Mouse (Mus musculus) G1E (cell line): ENCODE measurements around the gene Mvd. TPM values are rescaled to one million over a fixed set of nuclear protein-coding genes. Genes with fewer than 3 reads are reported as not detected.

Experiments
- ATAC-seq: 2 replicates; pipeline ENCODE4 v1.8.0; 2016; ENCODE audit warnings: mild to moderate bottlenecking; ENCODE audit not compliant: insufficient number of reproducible peaks, poor library complexity, low FRiP score, severe bottlenecking; ENCODE audit errors: extremely low read depth
- DNase-seq: peaks from one replicate; pipeline ENCODE4 v3.0.0; 2012; ENCODE audit warnings: low spot score
- H3K27me3 ChIP-seq: 2 replicates; pipeline ENCODE4 v1.6.1; 2012; ENCODE audit warnings: mild to moderate bottlenecking, low read length, inconsistent platforms; ENCODE audit not compliant: insufficient read depth
- H3K36me3 ChIP-seq: replicated peaks from 2 replicates; pipeline ENCODE3; 2012; ENCODE audit warnings: mild to moderate bottlenecking, inconsistent platforms
- H3K4me1 ChIP-seq: 2 replicates; pipeline ENCODE4 v1.6.1; 2012; ENCODE audit warnings: low read depth, low read length, inconsistent platforms, mixed read lengths; ENCODE audit not compliant: insufficient read depth
- H3K4me3 ChIP-seq: 2 replicates; pipeline ENCODE4 v1.5.1; 2012; ENCODE audit warnings: low read depth, mild to moderate bottlenecking, inconsistent platforms, low read length, moderate library complexity, mixed read lengths
- H3K9me3 ChIP-seq: replicated peaks from 2 replicates; pipeline ENCODE4 v1.6.1; 2012; ENCODE audit warnings: inconsistent platforms
- CTCF ChIP-seq: IDR thresholded peaks from 2 replicates; pipeline ENCODE4 v1.5.1; 2012; ENCODE audit warnings: low read depth, low read length, inconsistent platforms, mixed read lengths
- GATA1 ChIP-seq: IDR thresholded peaks from 2 replicates; pipeline ENCODE4 v1.6.1; 2012; ENCODE audit warnings: borderline replicate concordance, low read length, inconsistent platforms, mixed read lengths
- GATA2 ChIP-seq: IDR thresholded peaks from 2 replicates; pipeline ENCODE4 v1.6.1; 2012; ENCODE audit warnings: low read depth, low read length, inconsistent platforms, borderline replicate concordance
- POLR2AphosphoS5 ChIP-seq: IDR thresholded peaks from 2 replicates; pipeline ENCODE4 v1.6.1; 2012; ENCODE audit warnings: low read depth, low read length, inconsistent platforms; ENCODE audit not compliant: insufficient replicate concordance
- TAL1 ChIP-seq: conservative IDR thresholded peaks from 2 replicates; pipeline ENCODE4 v1.6.1; 2012; ENCODE audit warnings: low read depth, low read length, inconsistent platforms, mixed read lengths
- polyA plus RNA-seq: library from polyadenylated mRNA; stranded (reverse); fragments of >175 nt; gene quantifications from 2 replicates; pipeline ENCODE4 v1.2.3, GENCODE M21; 2012
- total RNA-seq, 2 experiments: library from RNA; stranded (forward) in 1 of 2; stranded (reverse) in 1 of 2; fragments of 200-1000 nt in 1 of 2; fragments of >200 nt in 1 of 2; fragmentation: Nextera tagmentation in 1 of 2; gene quantifications; 2 replicates each; pipeline ENCODE4 v1.2.3; 2014 to 2017

Mvd gene
- total and polyA plus RNA-seq, 3 experiments = 3.1 to 33.3 (median 25.8) TPM

DNA sequence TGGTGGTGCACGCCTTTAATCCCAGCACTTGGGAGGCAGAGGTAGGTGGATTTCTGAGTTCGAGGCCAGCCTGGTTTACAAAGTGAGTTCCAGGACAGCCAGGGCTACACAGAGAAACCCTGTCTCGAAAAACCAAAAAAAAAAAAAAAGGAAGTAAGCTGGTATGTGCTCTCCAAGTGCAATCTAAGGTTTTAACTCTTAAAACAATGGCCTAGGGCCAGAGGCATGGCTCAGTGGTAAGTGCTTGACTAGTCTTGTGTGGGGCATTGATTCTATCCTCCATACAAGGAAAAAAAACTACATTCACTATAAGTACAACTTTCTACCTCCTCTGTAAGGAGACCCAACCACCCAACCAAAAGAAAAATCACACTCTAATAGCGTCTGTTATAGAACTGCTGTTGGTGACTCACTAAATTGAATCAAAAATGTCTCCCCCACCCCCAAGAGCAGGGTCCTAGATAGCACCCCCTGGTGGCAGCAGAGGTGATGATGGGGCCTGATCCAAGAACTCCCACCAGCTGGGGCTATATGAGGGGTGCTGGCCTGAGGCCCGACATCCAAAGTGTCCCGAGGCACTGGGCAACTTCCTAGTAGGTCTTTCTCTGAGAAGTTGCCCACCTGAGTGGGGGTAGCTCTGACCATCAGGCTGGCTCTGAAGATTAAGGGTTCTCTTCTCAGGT, 16.1 kb upstream of the Mvd start:
- Histone ChIP-seq H3K4me1 (peaks cover 41% of the 10 kb centered on the region), H3K4me3 (no peak overlapping the region), H3K9me3 (no peaks in the 10 kb centered on the region; the same call in 1 of the 2 replicates), H3K36me3 (no peaks in the 10 kb centered on the region), H3K27me3 (peaks cover 91% of the 10 kb centered on the region)
- TF ChIP-seq TAL1 (no peak), GATA1 (no peak), CTCF (no peak), GATA2 (no peak), POLR2AphosphoS5 (no peak)
- DNase-seq (no peak), ATAC-seq (no peak)

DNA sequence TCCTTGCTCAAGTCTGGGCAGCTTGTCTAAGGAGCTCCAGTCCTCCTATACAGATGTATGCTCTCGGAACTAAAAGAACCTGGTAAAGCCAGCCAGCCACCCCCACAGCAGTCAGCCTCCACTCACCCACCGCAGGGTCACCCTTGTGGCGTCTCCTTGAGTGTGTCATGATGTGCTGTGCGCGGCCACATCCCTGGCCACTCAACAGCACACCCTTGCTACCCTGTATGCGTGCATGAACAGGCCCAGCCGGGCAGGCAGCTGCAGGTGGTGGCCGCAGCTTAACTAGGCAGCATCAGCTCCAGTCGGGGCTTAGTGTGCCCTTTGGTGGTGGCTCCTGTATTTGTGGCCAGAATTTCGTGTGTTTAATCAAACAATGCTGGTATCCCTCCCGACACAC, 13.9 kb upstream of the Mvd start:
- H3K36me3 ChIP-seq = no peaks in the 10 kb centered on the region
- ATAC-seq = no peak
- no peak for TF ChIP-seq TAL1
- no peak overlapping the region for H3K4me3 ChIP-seq
- peaks cover 26% of the 10 kb centered on the region for H3K4me1 ChIP-seq
- peaks cover 92% of the 10 kb centered on the region for H3K27me3 ChIP-seq
- DNase-seq = no peak
- no peaks in the 10 kb centered on the region; the same call in 1 of the 2 replicates for H3K9me3 ChIP-seq

DNA sequence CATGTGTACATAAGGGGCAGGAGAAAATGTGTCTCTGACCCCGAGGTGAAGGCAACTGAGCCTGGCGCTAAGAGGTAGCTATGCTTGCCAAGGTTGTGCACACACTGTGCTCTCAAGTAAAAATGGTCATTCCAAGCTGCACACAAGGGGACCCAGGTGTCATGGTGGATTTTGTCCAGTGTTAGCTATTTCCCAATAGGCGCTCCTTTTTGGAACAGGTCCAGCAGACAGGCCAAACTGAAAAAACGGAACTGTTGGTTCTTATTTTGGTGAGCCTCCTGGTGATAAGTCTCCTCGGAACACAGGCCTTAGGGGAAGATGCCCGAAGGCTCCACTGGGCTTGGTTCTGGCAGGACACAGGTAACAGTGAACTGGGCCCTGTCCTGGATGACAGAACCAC, 11.2 kb upstream of the Mvd start:
- Histone ChIP-seq H3K27me3 (peaks cover 83% of the 10 kb centered on the region), H3K4me3 (no peak overlapping the region), H3K9me3 (no peaks in the 10 kb centered on the region), H3K4me1 (peaks cover 4% of the 10 kb centered on the region; the same call in 1 of the 2 replicates), H3K36me3 (no peaks in the 10 kb centered on the region)
- ATAC-seq (no peak), DNase-seq (no peak)
- TF ChIP-seq GATA2 = no peak
- no peak for TF ChIP-seq POLR2AphosphoS5
- TF ChIP-seq GATA1 = no peak
- TF ChIP-seq TAL1 = no peak
- TF ChIP-seq CTCF = no peak

DNA sequence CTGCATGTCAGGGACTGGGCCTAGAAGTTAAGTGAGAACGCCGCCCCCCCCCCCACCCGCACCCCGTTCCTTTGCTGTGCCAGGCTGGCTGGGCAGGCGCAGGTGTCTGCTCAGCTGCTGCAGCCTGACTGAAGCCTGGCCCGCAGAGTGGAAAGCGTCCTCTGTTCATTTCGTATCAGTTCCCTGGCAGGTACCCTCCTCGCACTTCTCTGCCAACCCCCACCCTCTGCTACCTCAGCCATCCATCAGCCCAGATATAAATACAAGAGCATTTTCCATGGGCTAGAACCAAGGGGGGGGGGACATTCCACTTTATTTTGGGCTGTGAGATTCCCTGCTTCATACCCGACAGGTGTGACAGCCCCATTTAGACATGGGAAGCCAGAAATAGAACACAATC, 8.9 kb upstream of the Mvd start:
- no peaks in the 10 kb centered on the region for H3K9me3 ChIP-seq
- H3K4me3 ChIP-seq = no peak overlapping the region
- H3K27me3 ChIP-seq = peaks cover 85% of the 10 kb centered on the region
- no peak for TF ChIP-seq POLR2AphosphoS5
- H3K36me3 ChIP-seq = no peaks in the 10 kb centered on the region
- ATAC-seq (no peak), DNase-seq (no peak)
- peaks cover 5% of the 10 kb centered on the region; the same call in 1 of the 2 replicates for H3K4me1 ChIP-seq

DNA sequence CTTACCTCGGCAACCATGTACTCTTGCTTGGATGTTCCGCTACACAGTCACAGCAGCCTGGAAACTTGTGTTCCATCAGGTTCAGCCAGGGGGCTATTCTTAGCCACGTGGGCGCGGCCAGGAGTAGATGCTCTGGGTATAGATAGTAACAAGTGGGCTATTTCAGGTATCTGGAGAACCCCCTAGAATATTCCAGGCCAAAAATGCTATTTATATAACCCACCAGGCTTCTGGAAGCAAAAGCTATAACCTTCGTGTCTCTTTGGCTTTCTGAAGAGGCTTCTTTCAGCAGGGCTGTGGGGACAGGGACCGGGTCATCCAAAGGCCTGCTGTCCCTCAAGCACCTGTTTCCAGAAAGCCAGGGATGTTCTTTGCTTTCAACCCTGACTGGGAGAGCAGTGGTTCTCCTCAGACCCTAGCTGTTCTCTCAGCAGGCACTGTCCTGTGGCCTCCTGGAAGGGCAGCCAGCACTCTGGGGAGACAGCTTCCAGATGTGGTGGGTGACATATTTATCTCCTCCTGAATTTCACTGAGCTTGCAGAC, 8.0 kb upstream of the Mvd start:
- no peak for TF ChIP-seq GATA2
- no peak for TF ChIP-seq CTCF
- no peak for TF ChIP-seq GATA1
- TF ChIP-seq TAL1 = no peak
- no peak for TF ChIP-seq POLR2AphosphoS5
- H3K4me1 ChIP-seq = peaks cover 5% of the 10 kb centered on the region; the same call in 1 of the 2 replicates
- DNase-seq (no peak), ATAC-seq (no peak)
- H3K4me3 ChIP-seq = no peak overlapping the region
- H3K27me3 ChIP-seq = peaks cover 82% of the 10 kb centered on the region
- no peaks in the 10 kb centered on the region for H3K36me3 ChIP-seq
- no peaks in the 10 kb centered on the region for H3K9me3 ChIP-seq

DNA sequence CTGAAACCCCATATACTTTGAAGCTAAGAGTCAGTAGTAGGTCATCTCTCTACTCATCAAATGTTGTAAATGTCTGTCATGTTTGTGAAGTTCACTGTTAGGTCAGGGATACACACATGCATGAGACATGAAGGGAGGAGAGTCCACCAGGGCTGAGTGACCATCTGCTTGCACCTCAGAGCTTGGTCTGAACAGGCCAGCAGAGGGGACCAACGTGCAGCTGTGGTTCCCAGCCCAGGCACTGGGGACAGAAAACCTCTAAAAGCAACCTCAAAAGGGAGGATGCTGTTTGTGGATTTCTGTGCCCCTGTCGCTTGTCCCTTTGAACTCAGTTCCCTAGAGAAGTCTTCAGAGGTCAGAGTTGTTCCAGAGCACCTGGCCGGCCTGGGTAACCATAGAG, 2.0 kb upstream of the Mvd start:
- H3K27me3 ChIP-seq = peaks cover 37% of the 10 kb centered on the region
- no peaks in the 10 kb centered on the region for H3K9me3 ChIP-seq
- no peak for TF ChIP-seq CTCF
- no peak for TF ChIP-seq GATA2
- no peak for TF ChIP-seq POLR2AphosphoS5
- no peak for TF ChIP-seq GATA1
- no peak for TF ChIP-seq TAL1
- peaks cover 17% of the 10 kb centered on the region for H3K36me3 ChIP-seq
- H3K4me3 ChIP-seq = no peak overlapping the region
- peaks cover 37% of the 10 kb centered on the region for H3K4me1 ChIP-seq
- DNase-seq (no peak), ATAC-seq (no peak)
